ENCODE assay signal across 22 mouse cellular contexts in genomic region chr10:70197601-70198000, GRCm38 (mm10). TPM values are rescaled to one million over a fixed set of nuclear protein-coding genes. Genes with fewer than 3 reads are reported as not detected.
A peak's percentile ranks its signal among the peaks of the same experiment; 100 is the strongest.
DNase-seq lines count a peak whose midpoint lies in the region; ATAC-seq and TF ChIP-seq lines count a peak whose summit lies in the region.
"Had no signal": no experiment of that assay in that cellular context is flagged by ENCODE, and none has a peak within 500 bp of the region (broad histone marks: within the 10 kb centered on the region; RNA-seq: fewer than 3 reads in every experiment).

No protein-coding gene starts in this region.

- H3K36me3 ChIP-seq in megakaryocyte, embryonic 14.5 days (replicated peaks; ENCODE audit: low read length): peaks cover 25% of the 10 kb centered on the region
- peaks cover 10% of the 10 kb centered on the region for H3K36me3 ChIP-seq in neural tube, embryonic 15.5 days

- TF ChIP-seq CTCF in lung, adult 2 months (IDR thresholded peaks at IDR 0.05; ENCODE audit: insufficient read depth, low read length): no peak

- no peak overlapping the region for H3K27ac ChIP-seq in neural tube, embryonic 15.5 days (replicated peaks)
- H3K27ac ChIP-seq: embryonic facial prominence, embryonic 10.5 days; forebrain, embryonic 13.5 days; heart, adult 2 months; heart, embryonic 15.5 days; hindbrain, embryonic 15.5 days had no signal

- TF ChIP-seq POLR2A in lung, adult 2 months (IDR thresholded peaks at IDR 0.05; ENCODE audit: borderline replicate concordance, extremely low read depth, low read depth, low read length): no peak

- WGBS in lung, adult 2 months: 58% methylated on average over 2 of the region's 2 CpGs
- WGBS in neural tube, embryonic 15.5 days: 79% methylated on average over 2 of the region's 2 CpGs

- no peaks in the 10 kb centered on the region for H3K27me3 ChIP-seq in megakaryocyte, embryonic 14.5 days (replicated peaks)
- no peaks in the 10 kb centered on the region for H3K27me3 ChIP-seq in neural tube, embryonic 15.5 days (replicated peaks)
- H3K27me3 ChIP-seq: CH12.LX; forebrain, embryonic 13.5 days; heart, embryonic 15.5 days; hindbrain, embryonic 15.5 days; Patski had no signal

- no peak overlapping the region for H3K4me3 ChIP-seq in lung, adult 2 months (replicated peaks; ENCODE audit: extremely low read depth, low read depth, low read length)
- peak overlapping the region; percentile 3 for H3K4me3 ChIP-seq in megakaryocyte, embryonic 14.5 days (replicated peaks)
- no peak overlapping the region for H3K4me3 ChIP-seq in neural tube, embryonic 15.5 days (replicated peaks)
- H3K4me3 ChIP-seq: embryonic facial prominence, embryonic 10.5 days; forebrain, embryonic 13.5 days; heart, adult 2 months; heart, embryonic 15.5 days; hindbrain, embryonic 15.5 days had no signal

- H3K9me3 ChIP-seq in megakaryocyte, embryonic 14.5 days: peaks cover 8% of the 10 kb centered on the region
- no peaks in the 10 kb centered on the region for H3K9me3 ChIP-seq in neural tube, embryonic 15.5 days (replicated peaks)
- H3K9me3 ChIP-seq: embryonic facial prominence, embryonic 10.5 days; forebrain, embryonic 13.5 days; heart, embryonic 15.5 days; hindbrain, embryonic 15.5 days had no signal

- H3K4me2 ChIP-seq in neural tube, embryonic 15.5 days: no peak overlapping the region
- H3K4me2 ChIP-seq: forebrain, embryonic 13.5 days; heart, embryonic 11.5 days; heart, embryonic 15.5 days; hindbrain, embryonic 15.5 days had no signal

- DNase-seq in lung, postnatal 36 days: peak; percentile 51
- no peak for DNase-seq in lung, adult 2 months
- no peak for DNase-seq in embryo, embryonic 10.5 days (ENCODE audit: low spot score)
- DNase-seq: adrenal gland, postnatal 14 days; cerebellum, adult 11 months; cerebellum, adult 9-10 months; cerebellum, postnatal 25 days; forebrain, postnatal 0 days; gastrocnemius, postnatal 36 days; heart, adult 2 months; heart, postnatal 14 days had no signal

- peak; percentile 13; the same call in 1 of the 2 replicates for ATAC-seq in common myeloid progenitor, adult 5-6 weeks (replicated peaks; ENCODE audit: low read depth, poor library complexity, severe bottlenecking)
- ATAC-seq in neural tube, embryonic 15.5 days (ENCODE audit: low FRiP score): no peak
- ATAC-seq: activated CD4-positive, CD25-positive, alpha-beta regulatory T cell, adult 4 months; forebrain, embryonic 13.5 days; forebrain, postnatal 0 days; Patski had no signal

- H3K9ac ChIP-seq in neural tube, embryonic 15.5 days (replicated peaks): no peak overlapping the region
- H3K9ac ChIP-seq: forebrain, embryonic 13.5 days; forebrain, postnatal 0 days; heart, embryonic 15.5 days; hindbrain, embryonic 15.5 days had no signal

- H3K4me1 ChIP-seq in lung, adult 2 months (ENCODE audit: control insufficient read depth, insufficient read depth, low read length): peaks cover 18% of the 10 kb centered on the region
- peaks cover 76% of the 10 kb centered on the region for H3K4me1 ChIP-seq in megakaryocyte, embryonic 14.5 days
- no peaks in the 10 kb centered on the region for H3K4me1 ChIP-seq in neural tube, embryonic 15.5 days

RNA-seq across cellular contexts. Expression of gene Mrln, which starts 6.9 kb away (rescaled TPM):
- polyA plus RNA-seq in lung, adult 2 months (2012; rRNA removed): 0.66 and 5.7 TPM in 2 replicates
- total RNA-seq in common myeloid progenitor, adult 5-6 weeks (2017): not detected in 2 replicates
- polyA plus RNA-seq in megakaryocyte, embryonic 14.5 days (2012; ENCODE audit: insufficient read depth, low replicate concordance): not detected in 2 replicates
- polyA plus RNA-seq in neural tube, embryonic 15.5 days (2015; fragmentation: Nextera tagmentation; extraction: Ambion mirVana): 2.0 and 4.4 TPM in 2 replicates
- total RNA-seq: adrenal gland, postnatal 14 days; CH12.LX had no signal
- polyA plus RNA-seq: activated CD4-positive, CD25-positive, alpha-beta regulatory T cell, adult 4 months; forebrain, embryonic 13.5 days; Patski had no signal

RNA-seq across cellular contexts. Expression of gene Slc16a9, which starts 47.3 kb away (rescaled TPM):
- polyA plus RNA-seq in lung, adult 2 months (2012; rRNA removed): 47.8 and 53.2 TPM in 2 replicates
- 0.91 and 3.1 TPM in 2 replicates for total RNA-seq in common myeloid progenitor, adult 5-6 weeks (2017)
- not detected in 2 replicates for polyA plus RNA-seq in megakaryocyte, embryonic 14.5 days (2012; ENCODE audit: insufficient read depth, low replicate concordance)
- 1.0 and 1.8 TPM in 2 replicates for polyA plus RNA-seq in neural tube, embryonic 15.5 days (2015; fragmentation: Nextera tagmentation; extraction: Ambion mirVana)
- total RNA-seq: CH12.LX had no signal
- polyA plus RNA-seq: activated CD4-positive, CD25-positive, alpha-beta regulatory T cell, adult 4 months had no signal

Comparison
In these comparisons a context has a peak if more than half of its experiments do, and no peak if none do; other contexts are left out.
1. RNA of gene Slc16a9, which starts 47.3 kb away (polyA plus RNA-seq): 47.8 to 53.2 TPM in lung, adult 2 months; 1.0 to 1.8 TPM in neural tube, embryonic 15.5 days and not detected in megakaryocyte, embryonic 14.5 days; every median in the first group is over 10 times any median in the second.